ENCODE assay signal across 8 mouse cellular contexts in the genomic region with DNA sequence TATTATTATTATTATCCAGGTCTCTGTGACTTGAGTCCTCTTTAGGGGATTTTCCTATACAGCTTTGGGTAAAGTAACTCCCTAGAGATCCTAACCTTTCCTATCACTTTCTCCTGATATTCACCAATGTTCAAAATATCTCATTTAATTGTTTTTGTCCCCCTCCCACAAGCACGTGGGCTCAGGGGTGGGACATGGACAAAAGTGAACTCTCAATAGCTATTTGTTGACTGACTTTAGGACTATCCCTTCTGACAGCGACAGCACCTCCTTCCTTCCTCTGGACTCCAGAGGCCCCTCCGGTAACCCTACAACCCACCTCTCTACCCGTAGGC. TPM values are rescaled to one million over a fixed set of nuclear protein-coding genes. Genes with fewer than 3 reads are reported as not detected.
DNase-seq lines count a peak whose midpoint lies in the region; ATAC-seq and TF ChIP-seq lines count a peak whose summit lies in the region.

No protein-coding gene starts in this region.

- no peak for TF ChIP-seq CTCF in heart, adult 2 months (IDR thresholded peaks at IDR 0.05)
- no peak for TF ChIP-seq CTCF in thymus, adult 2 months (IDR thresholded peaks at IDR 0.05; ENCODE audit: borderline replicate concordance, control insufficient read depth, extremely low read depth, insufficient read depth, low read length, poor library complexity)
- TF ChIP-seq CTCF in liver, embryonic 14.5 days (IDR thresholded peaks at IDR 0.05; ENCODE audit: low read depth): no peak

- H3K9me3 ChIP-seq in liver, embryonic 14.5 days (ENCODE audit: control insufficient read depth, low read length): no peaks in the 10 kb centered on the region

- peak overlapping the region; percentile 99 for H3K9ac ChIP-seq in heart, adult 2 months (ENCODE audit: low read depth, low read length)
- peak overlapping the region; percentile 78 for H3K9ac ChIP-seq in liver, embryonic 14.5 days (replicated peaks)

- peak overlapping the region; percentile 61 for H3K4me3 ChIP-seq in heart, adult 2 months
- peak overlapping the region; percentile 95 for H3K4me3 ChIP-seq in thymus, adult 2 months (ENCODE audit: control insufficient read depth, insufficient read depth, low read length)
- peak overlapping the region; percentile 77 to 87 for H3K4me3 ChIP-seq in liver, embryonic 14.5 days (ENCODE audit: insufficient read depth in 1 of 2, low read depth in 2 of 2, low read length in 2 of 2)

- intact Hi-C loops in heart, adult 2 months (cut with DNase I): no loop called here

- no peak for TF ChIP-seq POLR2A in heart, adult 2 months (IDR thresholded peaks at IDR 0.05; ENCODE audit: insufficient read depth, low read depth, low read length)
- no peak for TF ChIP-seq POLR2A in thymus, adult 2 months (IDR thresholded peaks at IDR 0.05; ENCODE audit: control insufficient read depth, extremely low read depth, insufficient read depth, low read length, poor library complexity)

- DNase-seq in heart, adult 2 months: no peak
- no peak for DNase-seq in heart, adult 8-10 months (ENCODE audit: low spot score)
- no peak for DNase-seq in thymus, adult 2 months
- no peak for DNase-seq in thymus, postnatal 0 days (ENCODE audit: low spot score)
- no peak for DNase-seq in liver, embryonic 14.5 days (ENCODE audit: low read depth in 3 of 3, low spot score in 3 of 3)
- no peak for DNase-seq in adrenal gland, adult 8-10 months
- no peak for DNase-seq in gastrocnemius, postnatal 4 days (ENCODE audit: low spot score in 2 of 2)
- no peak for DNase-seq in gastrocnemius, adult 8-10 months (ENCODE audit: low spot score in 2 of 2)

- no peaks in the 10 kb centered on the region; the same call in 1 of the 2 replicates for H3K4me1 ChIP-seq in heart, adult 2 months (ENCODE audit: control insufficient read depth, insufficient read depth, low read length)
- H3K4me1 ChIP-seq in thymus, adult 2 months (replicated peaks; ENCODE audit: control insufficient read depth, insufficient read depth, low read length): no peaks in the 10 kb centered on the region
- peaks cover 0 to 10% of the 10 kb centered on the region in 2 experiments; a peak in 3 of 4 replicates for H3K4me1 ChIP-seq in liver, embryonic 14.5 days (replicated peaks; ENCODE audit: control insufficient read depth in 2 of 2, insufficient read depth in 2 of 2, low read length in 1 of 2)

- no peaks in the 10 kb centered on the region for H3K36me3 ChIP-seq in heart, adult 2 months (ENCODE audit: control insufficient read depth, insufficient read depth, low read length)
- no peaks in the 10 kb centered on the region for H3K36me3 ChIP-seq in thymus, adult 2 months (ENCODE audit: control insufficient read depth, insufficient read depth, low read length)
- H3K36me3 ChIP-seq in liver, embryonic 14.5 days (replicated peaks; ENCODE audit: control insufficient read depth, insufficient read depth, low read depth): no peaks in the 10 kb centered on the region

- no peaks in the 10 kb centered on the region for H3K27me3 ChIP-seq in heart, adult 2 months (ENCODE audit: control insufficient read depth, insufficient read depth, low read length)
- H3K27me3 ChIP-seq in thymus, adult 2 months (ENCODE audit: control insufficient read depth, insufficient read depth, low read length): no peaks in the 10 kb centered on the region
- no peaks in the 10 kb centered on the region for H3K27me3 ChIP-seq in liver, embryonic 14.5 days (ENCODE audit: control insufficient read depth, insufficient read depth, low read length)

- H3K27ac ChIP-seq in heart, adult 2 months: peak overlapping the region; percentile 75
- H3K27ac ChIP-seq in thymus, adult 2 months (ENCODE audit: control insufficient read depth, insufficient read depth, low read length): no peak overlapping the region
- peak overlapping the region; percentile 73 for H3K27ac ChIP-seq in liver, embryonic 14.5 days

- ATAC-seq in liver, embryonic 14.5 days (ENCODE audit: insufficient read depth): no peak

- TF ChIP-seq EP300 in heart, adult 2 months (IDR thresholded peaks at IDR 0.05; ENCODE audit: insufficient read depth, low read depth, low read length): no peak
- no peak for TF ChIP-seq EP300 in liver, embryonic 14.5 days (IDR thresholded peaks at IDR 0.05; ENCODE audit: low read depth)

- H3K4me2 ChIP-seq in liver, embryonic 14.5 days (ENCODE audit: low read depth): peak overlapping the region; percentile 67

- 13% methylated on average over 4 of the region's 4 CpGs for WGBS in heart, adult 2 months
- WGBS in thymus, adult 2 months: 0% methylated on average over 4 of the region's 4 CpGs
- 4% methylated on average over 4 of the region's 4 CpGs for WGBS in liver, embryonic 14.5 days (ENCODE audit: insufficient replicate concordance)

- H3K79me2 ChIP-seq in heart, adult 2 months (replicated peaks; ENCODE audit: control insufficient read depth, insufficient read depth, low read length): no peaks in the 10 kb centered on the region

RNA-seq across cellular contexts. Expression of a gene that starts 0.8 kb away (rescaled TPM):
- total RNA-seq in heart, adult 2 months (2021): 1 to 10 TPM; 3.7 to 4.3 TPM
- 8.7 and 8.9 TPM in 2 replicates for polyA plus RNA-seq in heart, adult 2 months (2012; rRNA removed)
- 1 to 10 TPM; 3.1 to 5.5 (median 4.4) TPM for total RNA-seq in heart, adult 8-10 months (2022)
- 35.0 and 36.3 TPM in 2 replicates for polyA plus RNA-seq in thymus, adult 2 months (2012; rRNA removed)
- 10.7 and 12.0 TPM in 2 replicates for polyA plus RNA-seq in thymus, postnatal 0 days (2015; fragmentation: Nextera tagmentation; extraction: Ambion mirVana)
- 5.4 TPM in 2 replicates for polyA plus RNA-seq in liver, embryonic 14.5 days (2012; rRNA removed)
- 4.2 and 4.9 TPM in 2 replicates for polyA plus RNA-seq in liver, embryonic 14.5 days (2014; fragmentation: Nextera tagmentation; extraction: Ambion mirVana)
- 10 to 100 TPM in 2 of 4 experiments, 1 to 10 TPM in 2; 9.0 to 10.1 (median 10.0) TPM for total RNA-seq in adrenal gland, adult 8-10 months (2022)
- total RNA-seq in gastrocnemius, postnatal 4 days (2021): 1 to 10 TPM; 4.6 to 6.1 TPM
- 1 to 10 TPM; 2.3 to 3.6 (median 3.0) TPM for total RNA-seq in gastrocnemius, adult 8-10 months (2022)

RNA-seq across cellular contexts. Expression of a gene that starts 18.2 kb away (rescaled TPM):
- total RNA-seq in heart, adult 2 months (2021): 10 to 100 TPM; 15.2 to 23.1 TPM
- 37.3 and 40.2 TPM in 2 replicates for polyA plus RNA-seq in heart, adult 2 months (2012; rRNA removed)
- total RNA-seq in heart, adult 8-10 months (2022): 10 to 100 TPM; 14.5 to 21.8 (median 17.8) TPM
- 71.1 and 98.2 TPM in 2 replicates for polyA plus RNA-seq in thymus, adult 2 months (2012; rRNA removed)
- polyA plus RNA-seq in thymus, postnatal 0 days (2015; fragmentation: Nextera tagmentation; extraction: Ambion mirVana): 53.4 and 59.1 TPM in 2 replicates
- 29.3 and 39.5 TPM in 2 replicates for polyA plus RNA-seq in liver, embryonic 14.5 days (2012; rRNA removed)
- 64.0 and 69.6 TPM in 2 replicates for polyA plus RNA-seq in liver, embryonic 14.5 days (2014; fragmentation: Nextera tagmentation; extraction: Ambion mirVana)
- 10 to 100 TPM; 43.7 to 68.7 (median 57.6) TPM for total RNA-seq in adrenal gland, adult 8-10 months (2022)
- 10 to 100 TPM; 22.3 to 24.1 TPM for total RNA-seq in gastrocnemius, postnatal 4 days (2021)
- 1 to 10 TPM; 5.4 to 8.3 (median 7.0) TPM for total RNA-seq in gastrocnemius, adult 8-10 months (2022)

RNA-seq across cellular contexts. Expression of a gene that starts 29.5 kb away (rescaled TPM):
- 10 to 100 TPM; 38.1 to 78.9 TPM for total RNA-seq in heart, adult 2 months (2021)
- 44.1 and 55.3 TPM in 2 replicates for polyA plus RNA-seq in heart, adult 2 months (2012; rRNA removed)
- 100 to 1,000 TPM in 1 of 4 experiments, 10 to 100 TPM in 3; 38.2 to 113 (median 59.5) TPM for total RNA-seq in heart, adult 8-10 months (2022)
- polyA plus RNA-seq in thymus, adult 2 months (2012; rRNA removed): 220 and 225 TPM in 2 replicates
- 1,171 and 1,412 TPM in 2 replicates for polyA plus RNA-seq in thymus, postnatal 0 days (2015; fragmentation: Nextera tagmentation; extraction: Ambion mirVana)
- polyA plus RNA-seq in liver, embryonic 14.5 days (2012; rRNA removed): 135 and 224 TPM in 2 replicates
- polyA plus RNA-seq in liver, embryonic 14.5 days (2014; fragmentation: Nextera tagmentation; extraction: Ambion mirVana): 317 and 352 TPM in 2 replicates
- total RNA-seq in adrenal gland, adult 8-10 months (2022): 100 to 1,000 TPM in 3 of 4 experiments, 10 to 100 TPM in 1; 63.7 to 233 (median 151) TPM
- 100 to 1,000 TPM; 359 to 459 TPM for total RNA-seq in gastrocnemius, postnatal 4 days (2021)
- total RNA-seq in gastrocnemius, adult 8-10 months (2022): 100 to 1,000 TPM in 1 of 4 experiments, 10 to 100 TPM in 3; 45.7 to 121 (median 61.8) TPM

RNA-seq across cellular contexts. Expression of a gene that starts 31.2 kb away (rescaled TPM):
- total RNA-seq in heart, adult 2 months (2021): 1 to 10 TPM; 2.3 to 2.9 TPM
- 11.9 and 15.8 TPM in 2 replicates for polyA plus RNA-seq in heart, adult 2 months (2012; rRNA removed)
- total RNA-seq in heart, adult 8-10 months (2022): 1 to 10 TPM; 2.1 to 3.9 (median 2.9) TPM
- 4.7 and 5.3 TPM in 2 replicates for polyA plus RNA-seq in thymus, adult 2 months (2012; rRNA removed)
- 0.60 and 0.64 TPM in 2 replicates for polyA plus RNA-seq in thymus, postnatal 0 days (2015; fragmentation: Nextera tagmentation; extraction: Ambion mirVana)
- 1.2 and 1.3 TPM in 2 replicates for polyA plus RNA-seq in liver, embryonic 14.5 days (2012; rRNA removed)
- polyA plus RNA-seq in liver, embryonic 14.5 days (2014; fragmentation: Nextera tagmentation; extraction: Ambion mirVana): 0.53 and 0.86 TPM in 2 replicates
- total RNA-seq in adrenal gland, adult 8-10 months (2022): 10 to 100 TPM in 2 of 4 experiments, 1 to 10 TPM in 2; 7.4 to 16.0 (median 12.3) TPM
- total RNA-seq in gastrocnemius, postnatal 4 days (2021): 1 to 10 TPM; 4.2 to 5.4 TPM
- 1 to 10 TPM; 3.3 to 5.1 (median 4.2) TPM for total RNA-seq in gastrocnemius, adult 8-10 months (2022)

RNA-seq across cellular contexts. Expression of a gene that starts 42.4 kb away (rescaled TPM):
- 10 to 100 TPM; 35.1 to 39.6 TPM for total RNA-seq in heart, adult 2 months (2021)
- 56.0 and 60.2 TPM in 2 replicates for polyA plus RNA-seq in heart, adult 2 months (2012; rRNA removed)
- total RNA-seq in heart, adult 8-10 months (2022): 10 to 100 TPM; 34.2 to 48.2 (median 41.0) TPM
- 128 and 141 TPM in 2 replicates for polyA plus RNA-seq in thymus, adult 2 months (2012; rRNA removed)
- polyA plus RNA-seq in thymus, postnatal 0 days (2015; fragmentation: Nextera tagmentation; extraction: Ambion mirVana): 10.9 and 13.3 TPM in 2 replicates
- 14.3 and 14.5 TPM in 2 replicates for polyA plus RNA-seq in liver, embryonic 14.5 days (2012; rRNA removed)
- polyA plus RNA-seq in liver, embryonic 14.5 days (2014; fragmentation: Nextera tagmentation; extraction: Ambion mirVana): 3.7 and 4.4 TPM in 2 replicates
- total RNA-seq in adrenal gland, adult 8-10 months (2022): 10 to 100 TPM; 55.3 to 98.1 (median 71.7) TPM
- 10 to 100 TPM; 29.5 to 34.2 TPM for total RNA-seq in gastrocnemius, postnatal 4 days (2021)
- 10 to 100 TPM in 2 of 4 experiments, 1 to 10 TPM in 2; 8.7 to 10.4 (median 9.6) TPM for total RNA-seq in gastrocnemius, adult 8-10 months (2022)
